Comparison of ENCODE assay signal across 8 mouse cellular contexts in genomic region chr16:18127871-18128563, GRCm38 (mm10). TPM values are rescaled to one million over a fixed set of nuclear protein-coding genes. Genes with fewer than 3 reads are reported as not detected.
DNase-seq lines count a peak whose midpoint lies in the region; ATAC-seq lines count a peak whose summit lies in the region.

No protein-coding gene starts in this region.

- no peaks in the 10 kb centered on the region for H3K36me3 ChIP-seq in hindbrain, embryonic 11.5 days (ENCODE audit: control insufficient read depth, insufficient read depth, low read length)
- H3K36me3 ChIP-seq in midbrain, embryonic 12.5 days = no peaks in the 10 kb centered on the region

- peaks cover 6% of the 10 kb centered on the region; the same call in 1 of the 2 replicates for H3K4me1 ChIP-seq in hindbrain, embryonic 11.5 days (replicated peaks; ENCODE audit: control insufficient read depth, insufficient read depth, low read length)
- peaks cover 21% of the 10 kb centered on the region for H3K4me1 ChIP-seq in midbrain, embryonic 12.5 days

- H3K4me2 ChIP-seq in hindbrain, embryonic 11.5 days (replicated peaks; ENCODE audit: low read depth, low read length) = peak overlapping the region; percentile 99
- H3K4me2 ChIP-seq in midbrain, embryonic 12.5 days (replicated peaks) = peak overlapping the region; percentile 98

- H3K4me3 ChIP-seq in hindbrain, embryonic 11.5 days (ENCODE audit: low read depth, low read length) = peak overlapping the region; percentile 54
- H3K4me3 ChIP-seq in midbrain, embryonic 12.5 days = peak overlapping the region; percentile 77

- no peaks in the 10 kb centered on the region for H3K9me3 ChIP-seq in hindbrain, embryonic 11.5 days (ENCODE audit: control insufficient read depth, low read length)
- H3K9me3 ChIP-seq in midbrain, embryonic 12.5 days = no peaks in the 10 kb centered on the region

- WGBS in hindbrain, embryonic 11.5 days = 2% methylated on average over 51 of the region's 52 CpGs
- 3% methylated on average over 52 of the region's 52 CpGs for whole genome bisulfite sequencing in midbrain, embryonic 12.5 days

- H3K27ac ChIP-seq in hindbrain, embryonic 11.5 days (ENCODE audit: low read depth, low read length) = peak overlapping the region; percentile 45; the same call in 1 of the 2 replicates
- peak overlapping the region; percentile 69 for H3K27ac ChIP-seq in midbrain, embryonic 12.5 days (replicated peaks)

- peak overlapping the region; percentile 79 for H3K9ac ChIP-seq in hindbrain, embryonic 11.5 days (ENCODE audit: low read depth, low read length)
- H3K9ac ChIP-seq in midbrain, embryonic 12.5 days (replicated peaks) = peak overlapping the region; percentile 81

- peaks cover 32% of the 10 kb centered on the region for H3K27me3 ChIP-seq in hindbrain, embryonic 11.5 days (ENCODE audit: control insufficient read depth, insufficient read depth, low read length)
- H3K27me3 ChIP-seq in midbrain, embryonic 12.5 days = peaks cover 73% of the 10 kb centered on the region

- DNase-seq in cerebellum, adult 8-10 months = peak; percentile 62
- DNase-seq in cerebellum, adult 11 months = no peak
- peak; percentile 41 for DNase-seq in right cerebral cortex, postnatal 4 days
- no peak for DNase-seq in right cerebral cortex, adult 2 months (ENCODE audit: low spot score in 2 of 2)
- DNase-seq in hindbrain, embryonic 11.5 days (ENCODE audit: low spot score) = peak; percentile 48
- DNase-seq in left cerebral cortex, postnatal 4 days = no peak
- no peak for DNase-seq in layer of hippocampus, adult 9-10 months (ENCODE audit: low spot score)

- intact Hi-C loops in left cerebral cortex, postnatal 4 days (cut with DNase I) = loop anchor here (5.0 kb wide), 2 partner anchors 44 to 84 kb away; no protein-coding TSS in a partner anchor

- ATAC-seq in hindbrain, embryonic 11.5 days (ENCODE audit: low FRiP score) = peak; percentile 51; the same call in 1 of the 2 replicates
- peak; percentile 38 for ATAC-seq in midbrain, embryonic 12.5 days (ENCODE audit: low FRiP score, low read depth)

RNA-seq across cellular contexts. Expression of gene Rtn4r, which starts 0.6 kb away (rescaled TPM):
- 3.3 and 3.4 TPM in 2 replicates for polyA plus RNA-seq in hindbrain, embryonic 11.5 days (2014; fragmentation: Nextera tagmentation; extraction: Ambion mirVana)
- 7.6 and 7.9 TPM in 2 replicates for polyA plus RNA-seq in midbrain, embryonic 12.5 days (2016; fragmentation: Nextera tagmentation; extraction: Ambion mirVana)
- 10 to 100 TPM; 63.1 to 63.3 TPM for total RNA-seq in left cerebral cortex, postnatal 4 days (2021)

RNA-seq across cellular contexts. Expression of gene Prodh, which starts 38.0 kb away (rescaled TPM):
- polyA plus RNA-seq in hindbrain, embryonic 11.5 days (2014; fragmentation: Nextera tagmentation; extraction: Ambion mirVana) = 7.8 and 8.3 TPM in 2 replicates
- polyA plus RNA-seq in midbrain, embryonic 12.5 days (2016; fragmentation: Nextera tagmentation; extraction: Ambion mirVana) = 6.8 and 8.7 TPM in 2 replicates
- total RNA-seq in left cerebral cortex, postnatal 4 days (2021) = 1 to 10 TPM; 4.8 to 6.4 TPM

Comparison
In these comparisons a context has a peak if more than half of its experiments do, and no peak if none do; other contexts are left out.
1. DNase-seq: peak in cerebellum, adult 8-10 months (single experiment), right cerebral cortex, postnatal 4 days (single experiment) and hindbrain, embryonic 11.5 days (single experiment); none in cerebellum, adult 11 months (single experiment), right cerebral cortex, adult 2 months (0 of 2), left cerebral cortex, postnatal 4 days (single experiment) and layer of hippocampus, adult 9-10 months (single experiment).